Mouse (Mus musculus): ENCODE data around the gene Ap2a2. TPM values are rescaled to one million over a fixed set of nuclear protein-coding genes. Genes with fewer than 3 reads are reported as not detected.

Gene Ap2a2
- 92.7 TPM for polyA plus RNA-seq (2012; fragmentation: generic; extraction: Trizol)
- long read RNA-seq, experiment 1, full-length matches to known transcripts = 28 of 115 reads
- long read RNA-seq, experiment 1, partial matches to known transcripts = 12 of 115 reads
- long read RNA-seq, experiment 1, other reads (novel, unspliced or antisense) = 75 of 115 reads
- long read RNA-seq, experiment 2, full-length matches to known transcripts = 862 of 1,351 reads
- long read RNA-seq, experiment 2, partial matches to known transcripts = 46 of 1,351 reads
- long read RNA-seq, experiment 2, other reads (novel, unspliced or antisense) = 443 of 1,351 reads

DNA sequence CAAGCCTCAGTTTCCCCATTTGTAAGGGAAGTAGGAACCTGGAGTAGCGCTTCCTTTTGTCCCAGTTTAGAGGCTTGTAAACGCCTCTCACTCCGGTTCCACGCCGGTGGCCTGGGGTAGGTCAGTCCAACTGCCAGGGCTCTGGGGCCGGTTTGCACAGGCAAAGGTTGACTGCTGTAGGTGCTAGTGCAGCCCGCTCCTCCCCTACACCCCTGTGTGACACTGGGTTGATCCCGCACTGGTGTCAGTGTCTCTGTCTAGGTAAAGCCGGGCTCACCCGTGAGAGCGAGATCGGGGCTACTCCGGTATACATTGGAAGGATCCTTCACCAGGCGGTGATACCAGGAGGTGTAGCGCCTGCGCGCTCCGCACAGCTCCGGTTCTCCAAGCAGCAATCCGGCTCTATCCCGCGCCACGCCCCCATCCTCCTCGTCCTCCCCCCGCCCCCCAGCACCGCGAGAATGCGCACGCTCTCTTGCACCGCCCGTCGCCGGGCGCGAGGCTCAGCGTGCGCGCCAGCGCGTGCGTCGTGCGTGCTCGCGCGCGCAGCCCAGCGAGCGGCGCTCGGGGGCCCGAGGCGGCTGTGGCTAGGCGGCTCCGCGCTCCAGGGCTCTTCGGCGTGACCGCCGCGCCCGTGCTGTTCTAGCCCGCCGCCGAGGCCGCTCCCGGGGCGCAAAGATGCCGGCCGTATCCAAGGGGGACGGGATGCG is at the start of gene Ap2a2:
TSS of gene Ap2a2 (plus strand) at position 492 of the 710 bp plus-strand sequence.
- TF ChIP-seq MAX (IDR thresholded peaks at IDR 0.05) = peak; percentile 80
- TF ChIP-seq MYOG (IDR thresholded peaks at IDR 0.05; ENCODE audit: control insufficient read depth, extremely low read depth, insufficient read length) = no peak
- no peaks in the 10 kb centered on the region for H3K27me3 ChIP-seq (ENCODE audit: control insufficient read depth, insufficient read depth, insufficient read length)
- H3K4me3 ChIP-seq (ENCODE audit: insufficient read depth, poor library complexity, severe bottlenecking) = peak within 1 kb of the TSS; percentile 66
- peak within 1 kb of the TSS; percentile 90 for H3ac ChIP-seq (ENCODE audit: control insufficient read depth, insufficient read length, low read depth)
- H3K79me2 ChIP-seq (ENCODE audit: control insufficient read depth, insufficient read depth) = peaks cover 45% of the 10 kb centered on the region
- peaks cover 7% of the 10 kb centered on the region for H3K36me3 ChIP-seq (ENCODE audit: control insufficient read depth, insufficient read depth)
- H3K79me3 ChIP-seq (ENCODE audit: low read depth) = peaks cover 35% of the 10 kb centered on the region

- Histone ChIP-seq H3ac (ENCODE audit: control insufficient read depth, insufficient read length, low read depth) (no peak overlapping the region), H3K79me2 (ENCODE audit: control insufficient read depth, insufficient read depth) (no peaks in the 10 kb centered on the region), H3K27me3 (ENCODE audit: control insufficient read depth, insufficient read depth, insufficient read length) (no peaks in the 10 kb centered on the region), H3K4me3 (ENCODE audit: insufficient read depth, poor library complexity, severe bottlenecking) (no peak overlapping the region), H3K79me3 (ENCODE audit: low read depth) (no peaks in the 10 kb centered on the region), H3K36me3 (ENCODE audit: control insufficient read depth, insufficient read depth) (no peaks in the 10 kb centered on the region)
- TF ChIP-seq MYOD1 (IDR thresholded peaks at IDR 0.05; ENCODE audit: control insufficient read depth, insufficient read length, low read depth) (no peak), CEBPB (IDR thresholded peaks at IDR 0.05; ENCODE audit: low read depth) (no peak), USF1 (IDR thresholded peaks at IDR 0.05; ENCODE audit: low read depth) (no peak), CTCF (IDR thresholded peaks at IDR 0.05; ENCODE audit: control insufficient read depth, insufficient read depth, insufficient read length) (no peak), MAX (IDR thresholded peaks at IDR 0.05) (no peak), FOSL1 (IDR thresholded peaks at IDR 0.05; ENCODE audit: insufficient read depth, low read length, poor library complexity, severe bottlenecking) (no peak), MYOG (IDR thresholded peaks at IDR 0.05; ENCODE audit: control insufficient read depth, extremely low read depth, insufficient read length) (no peak)
Measured at GRCm38 (mm10) chr7:141517638-141518037, 44.3 kb upstream of the Ap2a2 start.

- no peak for TF ChIP-seq CEBPB (IDR thresholded peaks at IDR 0.05; ENCODE audit: low read depth)
- TF ChIP-seq MYOD1 (IDR thresholded peaks at IDR 0.05; ENCODE audit: control insufficient read depth, insufficient read length, low read depth) = no peak
- no peak for TF ChIP-seq MAX (IDR thresholded peaks at IDR 0.05)
- TF ChIP-seq FOSL1 (IDR thresholded peaks at IDR 0.05; ENCODE audit: insufficient read depth, low read length, poor library complexity, severe bottlenecking) = no peak
- no peak for TF ChIP-seq CTCF (IDR thresholded peaks at IDR 0.05; ENCODE audit: control insufficient read depth, insufficient read depth, insufficient read length)
- no peak for TF ChIP-seq USF1 (IDR thresholded peaks at IDR 0.05; ENCODE audit: low read depth)
- no peak for TF ChIP-seq MYOG (IDR thresholded peaks at IDR 0.05; ENCODE audit: control insufficient read depth, extremely low read depth, insufficient read length)
Measured at GRCm38 (mm10) chr7:141518296-141518695, 43.7 kb upstream of the Ap2a2 start.

GRCm38 (mm10) chr7:141518926-141519325 is 43.0 kb upstream of the Ap2a2 start:
- TF ChIP-seq CEBPB (IDR thresholded peaks at IDR 0.05; ENCODE audit: low read depth) (no peak), CTCF (IDR thresholded peaks at IDR 0.05; ENCODE audit: control insufficient read depth, insufficient read depth, insufficient read length) (no peak), MAX (IDR thresholded peaks at IDR 0.05) (no peak), FOSL1 (IDR thresholded peaks at IDR 0.05; ENCODE audit: insufficient read depth, low read length, poor library complexity, severe bottlenecking) (no peak), MYOD1 (IDR thresholded peaks at IDR 0.05; ENCODE audit: control insufficient read depth, insufficient read length, low read depth) (no peak), MYOG (IDR thresholded peaks at IDR 0.05; ENCODE audit: control insufficient read depth, extremely low read depth, insufficient read length) (no peak), USF1 (IDR thresholded peaks at IDR 0.05; ENCODE audit: low read depth) (no peak)
- no peak overlapping the region for H3K4me3 ChIP-seq (ENCODE audit: insufficient read depth, poor library complexity, severe bottlenecking)
- no peaks in the 10 kb centered on the region for H3K79me2 ChIP-seq (ENCODE audit: control insufficient read depth, insufficient read depth)
- H3K27me3 ChIP-seq (ENCODE audit: control insufficient read depth, insufficient read depth, insufficient read length) = no peaks in the 10 kb centered on the region
- H3K36me3 ChIP-seq (ENCODE audit: control insufficient read depth, insufficient read depth) = no peaks in the 10 kb centered on the region
- H3K79me3 ChIP-seq (ENCODE audit: low read depth) = no peaks in the 10 kb centered on the region
- no peak overlapping the region for H3ac ChIP-seq (ENCODE audit: control insufficient read depth, insufficient read length, low read depth)

More at GRCm38 (mm10) chr7:141518296-141518695, 43.7 kb upstream of the Ap2a2 start:
- Histone ChIP-seq H3K79me2 (ENCODE audit: control insufficient read depth, insufficient read depth) (no peaks in the 10 kb centered on the region), H3ac (ENCODE audit: control insufficient read depth, insufficient read length, low read depth) (no peak overlapping the region), H3K27me3 (ENCODE audit: control insufficient read depth, insufficient read depth, insufficient read length) (no peaks in the 10 kb centered on the region), H3K79me3 (ENCODE audit: low read depth) (no peaks in the 10 kb centered on the region), H3K36me3 (ENCODE audit: control insufficient read depth, insufficient read depth) (no peaks in the 10 kb centered on the region), H3K4me3 (ENCODE audit: insufficient read depth, poor library complexity, severe bottlenecking) (no peak overlapping the region)

DNA sequence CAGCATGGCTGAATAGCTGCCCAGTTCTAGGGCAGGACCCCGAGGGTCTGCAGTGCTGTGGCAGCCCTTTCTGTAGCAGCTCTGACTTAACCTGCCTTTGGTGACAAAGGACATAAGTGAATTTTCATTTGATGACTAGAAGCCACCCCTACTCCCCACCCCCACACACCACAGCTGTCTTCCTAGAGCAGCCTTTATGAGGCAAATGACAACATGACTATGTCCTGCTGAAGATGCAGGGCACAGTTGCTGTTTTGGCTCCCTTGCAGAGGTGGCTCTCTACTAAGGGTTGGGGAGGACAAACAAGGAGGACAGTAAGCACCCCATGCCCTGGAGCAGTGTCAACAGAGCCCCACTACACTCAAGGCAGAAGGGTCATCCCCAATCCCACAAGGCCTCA is 42.2 kb upstream of the Ap2a2 start:
- Histone ChIP-seq H3K36me3 (ENCODE audit: control insufficient read depth, insufficient read depth) (no peaks in the 10 kb centered on the region), H3K79me2 (ENCODE audit: control insufficient read depth, insufficient read depth) (no peaks in the 10 kb centered on the region), H3K27me3 (ENCODE audit: control insufficient read depth, insufficient read depth, insufficient read length) (no peaks in the 10 kb centered on the region), H3ac (ENCODE audit: control insufficient read depth, insufficient read length, low read depth) (no peak overlapping the region), H3K79me3 (ENCODE audit: low read depth) (no peaks in the 10 kb centered on the region), H3K4me3 (ENCODE audit: insufficient read depth, poor library complexity, severe bottlenecking) (no peak overlapping the region)
- TF ChIP-seq FOSL1 (IDR thresholded peaks at IDR 0.05; ENCODE audit: insufficient read depth, low read length, poor library complexity, severe bottlenecking) = no peak
- no peak for TF ChIP-seq CEBPB (IDR thresholded peaks at IDR 0.05; ENCODE audit: low read depth)
- no peak for TF ChIP-seq MAX (IDR thresholded peaks at IDR 0.05)
- TF ChIP-seq MYOD1 (IDR thresholded peaks at IDR 0.05; ENCODE audit: control insufficient read depth, insufficient read length, low read depth) = no peak
- no peak for TF ChIP-seq MYOG (IDR thresholded peaks at IDR 0.05; ENCODE audit: control insufficient read depth, extremely low read depth, insufficient read length)
- TF ChIP-seq USF1 (IDR thresholded peaks at IDR 0.05; ENCODE audit: low read depth) = no peak
- no peak for TF ChIP-seq CTCF (IDR thresholded peaks at IDR 0.05; ENCODE audit: control insufficient read depth, insufficient read depth, insufficient read length)

Data from C2C12 (cell line).